Mouse (Mus musculus) heart, postnatal 0 days (tissue): Measurements from ENCODE around the gene C5ar1. TPM values are rescaled to one million over a fixed set of nuclear protein-coding genes. Genes with fewer than 3 reads are reported as not detected.
A peak's percentile ranks its signal among the peaks of the same experiment; 100 is the strongest.
"Not testable (repeated sequence)": the region's sequence is repeated elsewhere in the genome, so short reads cannot be mapped to it uniquely, and the experiment has no call there.

Experiments used
- ATAC-seq: fragments of 200-750 bp; cut with Nextera tagmentation; 2 replicates; pipeline ENCODE4 v1.8.0; 2017; ENCODE audit warnings: low read depth, moderate number of reproducible peaks, moderate library complexity; ENCODE audit not compliant: insufficient read depth
- DNase-seq: peaks from one replicate; pipeline ENCODE4 v3.0.0-alpha.2; 2016; ENCODE audit warnings: low spot score
- H3K27ac ChIP-seq: fragments of 300-500 bp; sonication (generic); 2 replicates; pipeline ENCODE4 v1.5.1; 2014; ENCODE audit warnings: low read depth, mild to moderate bottlenecking
- H3K27me3 ChIP-seq: fragments of 300-500 bp; sonication (generic); 2 replicates; pipeline ENCODE4 v1.6.1; 2014; ENCODE audit warnings: low read length, mixed read lengths; ENCODE audit not compliant: control insufficient read depth, insufficient read depth
- H3K36me3 ChIP-seq: fragments of 300-500 bp; sonication (generic); replicated peaks from 2 replicates; pipeline ENCODE4 v1.6.1; 2014; ENCODE audit warnings: low read length, mixed read lengths; ENCODE audit not compliant: control insufficient read depth, insufficient read depth
- H3K4me1 ChIP-seq: fragments of 300-500 bp; sonication (generic); 2 replicates; pipeline ENCODE4 v1.6.1; 2014; ENCODE audit warnings: antibody characterized with exemption; ENCODE audit not compliant: control insufficient read depth, insufficient read depth
- H3K4me2 ChIP-seq: fragments of 300-500 bp; sonication (generic); 2 replicates; pipeline ENCODE4 v1.6.1; 2014; ENCODE audit warnings: low read depth, mild to moderate bottlenecking, low read length, moderate library complexity
- H3K4me3 ChIP-seq: fragments of 300-500 bp; sonication (generic); 2 replicates; pipeline ENCODE4 v1.5.1; 2014; ENCODE audit warnings: low read depth, low read length
- H3K9ac ChIP-seq: fragments of 300-500 bp; sonication (generic); replicated peaks from 2 replicates; pipeline ENCODE4 v1.6.1; 2014; ENCODE audit warnings: low read depth, low read length, mixed read lengths
- H3K9me3 ChIP-seq: fragments of 300-500 bp; sonication (generic); replicated peaks from 2 replicates; pipeline ENCODE4 v1.6.1; 2016; ENCODE audit warnings: low read length; ENCODE audit not compliant: control insufficient read depth
- CTCF ChIP-seq: IDR thresholded peaks from 2 replicates; pipeline ENCODE4 v1.5.1; 2016; ENCODE audit warnings: antibody characterized with exemption, control low read depth, low read depth
- EP300 ChIP-seq: IDR thresholded peaks from 2 replicates; pipeline ENCODE4 v1.6.1; 2016; ENCODE audit warnings: antibody characterized with exemption, low read depth
- WGBS: fragments of 180-500 bp; shearing (Covaris S2); extraction: QIAGEN DNeasy Blood & Tissue Kit; methylation state at CpG from one replicate; pipeline ENCODE4 v1.1.7; 2014; 5-methylcytosine and 5-hydroxymethylcytosine counted together
- polyA plus RNA-seq: library from polyadenylated mRNA; unstranded; fragments of >200 nt; fragmentation: Nextera tagmentation; extraction: Ambion mirVana; gene quantifications from 2 replicates; pipeline ENCODE4 v1.2.1, GENCODE M21; 2015
- total RNA-seq: library from RNA; depleted of rRNA; stranded (reverse); fragments of >200 nt; gene quantifications from 2 replicates; pipeline ENCODE4 v1.2.3, GENCODE M21; 2014; ENCODE audit warnings: low replicate concordance

The C5ar1 gene
- total and polyA plus RNA-seq, 2 experiments from 2014 or later, result 1.9 to 2.0 TPM

DNA sequence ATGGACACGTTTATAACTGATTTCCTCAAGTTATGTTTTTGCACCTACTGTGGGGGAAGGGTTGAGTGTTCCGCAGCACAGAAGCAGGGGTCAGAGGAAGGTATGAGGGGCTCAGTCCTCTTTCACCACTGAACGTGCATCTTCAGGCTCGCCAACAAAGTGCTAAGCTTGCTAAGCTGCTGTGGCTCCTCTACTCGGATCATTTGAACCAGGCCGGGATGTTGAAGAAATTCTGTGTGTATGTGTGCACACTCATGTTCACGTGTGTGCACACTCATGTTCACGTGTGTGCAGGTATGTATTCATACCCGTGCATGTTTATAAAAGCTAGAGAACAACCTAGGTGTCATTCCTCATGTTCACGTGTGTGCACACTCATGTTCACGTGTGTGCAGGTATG is 6.5 kb upstream of the C5ar1 start:
- no peaks in the 10 kb centered on the region for H3K27me3 ChIP-seq
- H3K4me2 ChIP-seq, result no peak overlapping the region
- H3K36me3 ChIP-seq, result no peaks in the 10 kb centered on the region
- DNase-seq (no peak), ATAC-seq (no peak)
- H3K9me3 ChIP-seq, result no peaks in the 10 kb centered on the region
- WGBS, result 81% methylated on average over 11 of the region's 11 CpGs
- no peak overlapping the region for H3K9ac ChIP-seq
- no peaks in the 10 kb centered on the region for H3K4me1 ChIP-seq
- TF ChIP-seq CTCF (no peak), EP300 (no peak)
- H3K4me3 ChIP-seq, result no peak overlapping the region
- H3K27ac ChIP-seq, result no peak overlapping the region

DNA sequence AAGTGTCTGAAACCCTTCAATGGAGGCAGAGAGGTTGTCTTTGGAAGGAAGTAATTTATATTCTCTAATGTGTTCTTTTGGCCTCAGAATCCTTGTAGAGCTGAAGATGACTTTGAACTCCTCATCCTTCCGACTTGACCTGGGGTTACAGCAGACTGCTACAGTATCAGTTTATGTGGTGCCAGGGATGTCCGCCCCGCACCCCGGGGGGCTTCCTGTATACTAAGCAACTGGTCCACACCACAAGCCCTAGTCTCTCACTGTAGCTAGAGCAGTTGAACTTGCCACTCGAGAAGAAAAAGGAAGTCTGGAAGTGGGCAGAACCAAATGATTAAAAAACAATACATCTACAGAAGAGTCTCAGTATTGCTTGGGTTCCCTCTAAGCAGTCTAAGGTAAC is 4.5 kb upstream of the C5ar1 start:
- Histone ChIP-seq H3K4me2 (no peak overlapping the region), H3K9me3 (no peaks in the 10 kb centered on the region), H3K27ac (no peak overlapping the region), H3K27me3 (no peaks in the 10 kb centered on the region), H3K4me1 (no peaks in the 10 kb centered on the region), H3K4me3 (no peak overlapping the region), H3K9ac (no peak overlapping the region), H3K36me3 (no peaks in the 10 kb centered on the region)
- ATAC-seq (no peak), DNase-seq (no peak)
- TF ChIP-seq CTCF (no peak), EP300 (no peak)
- WGBS, result 70% methylated on average over 5 of the region's 5 CpGs

DNA sequence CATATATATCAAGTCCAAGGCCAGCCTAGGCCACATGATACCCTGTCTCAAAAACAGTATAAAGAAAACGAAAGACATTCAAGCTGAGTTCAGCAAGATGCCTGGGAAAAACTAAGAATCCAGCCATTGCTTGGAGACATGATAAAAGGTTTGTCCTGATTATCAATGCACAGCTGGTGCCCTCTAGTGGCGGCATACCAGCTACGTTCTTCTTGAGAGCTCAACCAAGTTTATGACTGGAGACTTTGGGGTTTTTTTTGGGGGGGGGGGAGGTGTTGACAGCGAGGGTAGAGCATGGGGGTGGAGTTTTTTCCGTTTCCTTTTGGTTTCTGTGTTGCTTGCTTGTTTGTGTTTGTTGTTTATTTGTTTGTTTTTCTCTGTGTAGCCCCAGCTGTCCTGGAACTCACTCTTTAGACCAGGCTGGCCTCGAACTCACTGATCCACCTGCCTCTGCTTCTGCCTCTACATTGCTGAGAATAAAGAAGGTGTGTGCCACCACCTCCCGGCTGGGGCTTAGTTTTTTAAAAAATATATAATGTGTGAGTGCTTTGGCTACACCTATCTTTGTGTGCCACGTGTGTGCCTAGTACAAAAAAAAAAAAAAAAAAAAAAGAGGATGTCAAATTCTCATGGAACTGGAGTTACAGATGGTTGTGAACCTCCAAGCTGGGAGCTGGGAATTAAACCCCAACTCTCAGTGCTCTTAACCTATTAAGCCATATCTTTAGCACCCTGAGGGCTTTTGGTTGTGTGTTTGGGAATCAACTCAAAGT is 3.9 kb upstream of the C5ar1 start:
- Histone ChIP-seq H3K4me2 (no peak overlapping the region), H3K27me3 (no peaks in the 10 kb centered on the region), H3K9ac (no peak overlapping the region), H3K9me3 (no peaks in the 10 kb centered on the region), H3K27ac (no peak overlapping the region), H3K36me3 (no peaks in the 10 kb centered on the region), H3K4me3 (no peak overlapping the region), H3K4me1 (no peaks in the 10 kb centered on the region)
- DNase-seq (peak; percentile 41), ATAC-seq (no peak)
- WGBS, result 26% methylated on average over 8 of the region's 8 CpGs
- TF ChIP-seq EP300 (no peak), CTCF (peak; percentile 77)

DNA sequence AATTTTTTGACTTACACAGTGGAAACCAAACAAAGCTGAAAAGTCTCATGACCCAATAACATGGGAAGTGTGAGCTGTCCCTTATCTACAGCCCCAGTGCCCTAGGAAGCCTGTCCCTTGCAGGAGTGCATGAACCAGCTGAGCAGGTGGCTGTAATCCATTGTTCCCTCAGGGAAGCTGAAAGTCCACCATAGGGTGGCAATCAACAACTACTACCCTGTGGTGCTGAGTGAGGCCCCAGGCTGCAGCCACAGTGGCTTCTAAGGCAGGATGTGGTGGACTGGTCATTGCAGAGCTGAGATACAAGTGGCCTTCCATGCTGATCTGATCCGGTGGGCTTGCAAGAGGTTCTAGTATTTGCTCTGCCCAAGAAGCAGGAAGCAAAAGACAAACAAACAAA is 1.8 kb upstream of the C5ar1 start:
- Histone ChIP-seq H3K36me3 (no peaks in the 10 kb centered on the region), H3K4me3 (no peak overlapping the region), H3K27ac (no peak overlapping the region), H3K4me1 (no peaks in the 10 kb centered on the region), H3K4me2 (no peak overlapping the region), H3K9ac (no peak overlapping the region), H3K27me3 (no peaks in the 10 kb centered on the region), H3K9me3 (no peaks in the 10 kb centered on the region)
- no peak for ATAC-seq
- DNase-seq, result no peak
- TF ChIP-seq CTCF (no peak), EP300 (no peak)
- WGBS, result 62% methylated on average over 1 of the region's 1 CpGs

DNA sequence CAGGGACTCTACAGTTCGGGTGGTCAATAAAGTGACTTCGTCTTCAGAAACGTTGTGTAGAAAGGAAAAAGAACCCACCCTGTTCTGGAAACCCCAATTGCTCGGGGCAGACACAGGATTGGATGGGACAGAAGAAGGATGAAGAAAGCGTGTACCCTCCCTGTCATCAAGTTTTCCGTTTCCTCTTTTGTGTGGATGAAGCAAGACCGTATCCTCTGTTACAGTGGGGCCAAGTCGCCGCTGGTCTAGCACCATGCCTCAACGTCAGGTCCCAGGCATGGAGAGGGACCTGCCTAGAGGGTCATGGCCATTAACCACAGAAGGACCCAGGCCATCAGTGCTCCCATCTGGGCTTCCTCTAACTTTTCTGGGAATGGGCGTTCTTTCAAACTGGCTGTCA is 1.5 kb downstream of the C5ar1 start:
- no peak overlapping the region for H3K4me3 ChIP-seq
- no peaks in the 10 kb centered on the region for H3K27me3 ChIP-seq
- no peaks in the 10 kb centered on the region for H3K36me3 ChIP-seq
- H3K4me2 ChIP-seq, result no peak overlapping the region
- H3K9ac ChIP-seq, result no peak overlapping the region
- no peak for ATAC-seq
- H3K9me3 ChIP-seq, result no peaks in the 10 kb centered on the region
- TF ChIP-seq EP300, result no peak
- no peak for TF ChIP-seq CTCF
- H3K27ac ChIP-seq, result no peak overlapping the region
- DNase-seq, result no peak
- 78% methylated on average over 11 of the region's 11 CpGs for WGBS
- no peaks in the 10 kb centered on the region for H3K4me1 ChIP-seq

DNA sequence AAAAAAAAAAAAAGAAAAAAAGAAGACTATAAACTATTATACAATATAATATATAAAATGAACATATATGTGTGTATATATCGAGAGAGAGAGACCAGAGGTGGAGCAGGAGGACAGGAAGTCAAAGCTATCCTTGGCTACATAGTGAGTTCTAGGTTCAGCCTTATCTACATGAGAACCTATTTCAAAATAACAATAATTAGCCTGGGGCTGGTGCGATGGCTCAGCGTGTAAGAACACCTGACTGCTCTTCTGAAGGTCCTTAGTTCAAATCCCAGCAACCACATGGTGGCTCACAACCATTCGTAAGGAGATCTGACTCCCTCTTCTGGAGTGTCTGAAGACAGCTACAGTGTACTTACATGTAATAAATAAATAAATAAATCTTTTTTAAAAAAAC is 3.4 kb downstream of the C5ar1 start:
- not testable (repeated sequence) for H3K27me3 ChIP-seq, DNase-seq, H3K4me3 ChIP-seq, ATAC-seq, H3K27ac ChIP-seq, H3K36me3 ChIP-seq, H3K9me3 ChIP-seq, H3K4me1 ChIP-seq, H3K9ac ChIP-seq, H3K4me2 ChIP-seq
- WGBS, result 69% methylated on average over 4 of the region's 4 CpGs
